Mouse (Mus musculus) testis, adult 2 months (tissue): ENCODE results near the gene Gpr61. TPM values are rescaled to one million over a fixed set of nuclear protein-coding genes. Genes with fewer than 3 reads are reported as not detected.

Experiments
- H3K27ac ChIP-seq: fragments of 200-500 bp; 2 replicates; pipeline ENCODE4 v1.5.1; 2012; ENCODE audit warnings: low read depth, low read length; ENCODE audit not compliant: control insufficient read depth, insufficient read depth
- H3K27me3 ChIP-seq: fragments of 200-500 bp; 2 replicates; pipeline ENCODE4 v1.6.1; 2012; ENCODE audit warnings: mild to moderate bottlenecking, low read length, moderate library complexity; ENCODE audit not compliant: control insufficient read depth, insufficient read depth
- H3K36me3 ChIP-seq: fragments of 200-500 bp; 2 replicates; pipeline ENCODE4 v1.6.1; 2012; ENCODE audit warnings: mild to moderate bottlenecking, low read length; ENCODE audit not compliant: control insufficient read depth, insufficient read depth
- H3K4me1 ChIP-seq: fragments of 200-500 bp; 2 replicates; pipeline ENCODE4 v1.6.1; 2012; ENCODE audit warnings: low read length; ENCODE audit not compliant: control insufficient read depth, insufficient read depth
- H3K4me3 ChIP-seq: fragments of 200-500 bp; 2 replicates; pipeline ENCODE4 v1.5.1; 2012; ENCODE audit warnings: low read depth, mild to moderate bottlenecking, low read length, moderate library complexity, mixed read lengths; ENCODE audit not compliant: control insufficient read depth
- CTCF ChIP-seq: fragments of 200-500 bp; IDR thresholded peaks from 2 replicates; pipeline ENCODE4 v1.5.1; 2012; ENCODE audit warnings: low read depth, mild to moderate bottlenecking, inconsistent platforms, low read length, moderate library complexity; ENCODE audit not compliant: control insufficient read depth, insufficient read depth, insufficient replicate concordance
- POLR2A ChIP-seq: fragments of 200-500 bp; IDR thresholded peaks from 2 replicates; pipeline ENCODE4 v1.6.1; 2012; ENCODE audit warnings: low read depth, mild to moderate bottlenecking, inconsistent platforms, low read length, moderate library complexity; ENCODE audit not compliant: control insufficient read depth
- polyA plus RNA-seq: library from polyadenylated mRNA; depleted of rRNA; stranded (reverse); fragments of >200 nt; gene quantifications from 2 replicates; pipeline ENCODE4 v1.2.3, GENCODE M21; 2012

Gpr61 gene
- polyA plus RNA-seq, 1 experiment: 1.5 TPM

GRCm38 (mm10) chr3:108123242-108123641 lies 31.4 kb downstream of the Gpr61 start:
- no peaks in the 10 kb centered on the region; the same call in 1 of the 2 replicates for H3K36me3 ChIP-seq

DNA sequence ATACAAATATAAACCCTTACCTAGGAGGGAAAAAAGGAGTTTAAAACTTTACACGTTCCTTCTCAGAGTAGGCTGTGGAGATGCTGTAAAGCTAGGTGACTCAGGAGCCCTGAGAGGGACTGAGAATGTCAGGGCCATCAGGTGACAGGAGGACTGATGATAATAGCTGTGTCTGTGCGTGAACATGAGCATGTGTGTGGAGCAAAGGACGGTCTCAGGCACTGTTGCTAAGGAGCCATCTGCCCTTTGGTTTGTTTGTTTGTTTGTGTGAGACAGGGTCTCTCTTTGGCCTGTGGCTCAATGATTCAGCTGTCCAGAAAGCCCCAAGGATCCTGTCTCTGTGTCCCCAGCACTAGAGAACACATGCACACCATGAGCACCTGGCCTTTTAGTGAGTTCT lies 33.6 kb downstream of the Gpr61 start:
- Histone ChIP-seq H3K4me1 (no peaks in the 10 kb centered on the region), H3K4me3 (no peak overlapping the region), H3K27me3 (no peaks in the 10 kb centered on the region), H3K27ac (no peak overlapping the region), H3K36me3 (no peaks in the 10 kb centered on the region; the same call in 1 of the 2 replicates)
- TF ChIP-seq CTCF (no peak), POLR2A (no peak)

More at GRCm38 (mm10) chr3:108123242-108123641, 31.4 kb downstream of the Gpr61 start:
- Histone ChIP-seq H3K27ac (no peak overlapping the region), H3K4me3 (no peak overlapping the region), H3K27me3 (no peaks in the 10 kb centered on the region), H3K4me1 (no peaks in the 10 kb centered on the region)
- no peak for TF ChIP-seq CTCF
- no peak for TF ChIP-seq POLR2A

- H3K4me1 ChIP-seq: no peaks in the 10 kb centered on the region
- H3K4me3 ChIP-seq: no peak overlapping the region
- H3K36me3 ChIP-seq: no peaks in the 10 kb centered on the region; the same call in 1 of the 2 replicates
- TF ChIP-seq CTCF: no peak
- no peaks in the 10 kb centered on the region for H3K27me3 ChIP-seq
- no peak overlapping the region for H3K27ac ChIP-seq
These were observed 37.2 kb downstream of the Gpr61 start for GRCm38 (mm10) chr3:108117465-108117864.

- H3K27me3 ChIP-seq: no peaks in the 10 kb centered on the region
- no peak overlapping the region for H3K4me3 ChIP-seq
- no peak overlapping the region for H3K27ac ChIP-seq
- peaks cover 3% of the 10 kb centered on the region; the same call in 1 of the 2 replicates for H3K36me3 ChIP-seq
- H3K4me1 ChIP-seq: no peaks in the 10 kb centered on the region
- no peak for TF ChIP-seq POLR2A
- TF ChIP-seq CTCF: no peak
These were observed 40.9 kb downstream of the Gpr61 start for GRCm38 (mm10) chr3:108113591-108114289.

DNA sequence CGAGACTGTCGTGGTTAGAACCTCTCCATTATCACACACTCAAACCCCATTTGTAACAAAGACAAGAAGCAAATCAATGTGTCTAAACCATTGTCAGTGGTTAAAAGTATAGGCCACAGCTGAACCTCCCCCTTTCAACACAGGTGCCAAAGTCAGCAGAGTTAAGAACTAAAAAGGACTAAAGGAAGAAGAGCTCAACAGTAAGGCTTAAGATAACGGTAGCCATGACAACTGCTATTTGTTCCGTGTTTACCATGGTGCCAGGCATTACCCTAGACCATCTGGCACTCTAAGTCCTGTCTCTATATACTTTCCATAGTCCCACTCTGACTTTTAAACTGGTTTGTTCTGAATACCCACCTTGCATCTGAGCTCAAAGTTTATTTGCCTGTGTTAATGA lies 42.0 kb downstream of the Gpr61 start:
- Histone ChIP-seq H3K36me3 (peaks cover 3% of the 10 kb centered on the region; the same call in 1 of the 2 replicates), H3K27me3 (no peaks in the 10 kb centered on the region), H3K4me1 (no peaks in the 10 kb centered on the region), H3K27ac (no peak overlapping the region), H3K4me3 (no peak overlapping the region)
- no peak for TF ChIP-seq POLR2A

DNA sequence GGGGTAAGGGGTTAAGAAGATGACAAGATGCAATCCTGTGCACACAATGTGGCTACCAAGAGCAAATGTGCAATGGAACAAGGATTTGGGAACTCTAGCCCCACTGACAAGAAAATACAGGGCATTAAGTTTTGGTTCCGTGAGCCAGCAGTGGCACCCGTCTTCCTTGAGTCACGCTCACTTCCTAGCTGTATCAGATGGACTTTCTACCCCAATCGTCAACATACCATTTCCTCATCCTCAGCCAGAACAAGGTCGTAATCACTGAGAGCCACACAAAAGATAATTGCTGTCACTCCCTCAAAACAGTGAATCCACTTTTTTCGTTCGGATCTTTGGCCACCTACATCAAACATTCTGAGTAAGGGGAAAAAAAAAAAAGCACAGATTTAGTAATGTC lies 42.4 kb downstream of the Gpr61 start:
- Histone ChIP-seq H3K27ac (no peak overlapping the region), H3K4me3 (no peak overlapping the region), H3K36me3 (peaks cover 3% of the 10 kb centered on the region; the same call in 1 of the 2 replicates), H3K27me3 (no peaks in the 10 kb centered on the region), H3K4me1 (no peaks in the 10 kb centered on the region)
- TF ChIP-seq POLR2A (no peak), CTCF (no peak)

DNA sequence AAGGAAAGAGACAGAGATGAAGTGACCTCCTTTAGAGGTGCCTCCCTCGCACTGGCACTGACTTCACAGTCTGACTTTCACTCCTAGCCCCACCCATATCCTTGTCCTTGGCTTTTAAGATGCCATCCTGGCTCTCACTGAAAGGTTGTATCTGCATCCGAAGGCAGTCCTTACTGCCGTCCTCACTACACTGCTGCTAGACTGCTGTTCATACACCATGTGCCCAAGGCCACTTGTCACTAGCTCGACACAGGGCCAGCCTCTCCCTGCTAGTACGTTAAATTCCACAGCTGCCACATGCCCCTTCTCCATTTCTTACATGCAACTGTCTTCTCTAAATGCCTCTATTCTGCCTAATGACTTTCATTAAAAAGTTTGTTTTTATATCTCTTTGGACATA lies 43.4 kb downstream of the Gpr61 start:
- no peaks in the 10 kb centered on the region for H3K27me3 ChIP-seq
- TF ChIP-seq CTCF (no peak), POLR2A (no peak)
- H3K27ac ChIP-seq: no peak overlapping the region
- no peaks in the 10 kb centered on the region for H3K4me1 ChIP-seq
- no peak overlapping the region for H3K4me3 ChIP-seq
- H3K36me3 ChIP-seq: peaks cover 3% of the 10 kb centered on the region; the same call in 1 of the 2 replicates
